Mouse (Mus musculus) WW6 (cell line): ENCODE results near the gene Cfap46.
"Not testable (repeated sequence)": the region's sequence is repeated elsewhere in the genome, so short reads cannot be mapped to it uniquely, and the experiment has no call there.

Source experiments
- DNase-seq: peaks from one replicate; pipeline ENCODE4 v3.0.0-alpha.2; 2013; ENCODE audit warnings: low read depth, low spot score

Cfap46 gene

DNA sequence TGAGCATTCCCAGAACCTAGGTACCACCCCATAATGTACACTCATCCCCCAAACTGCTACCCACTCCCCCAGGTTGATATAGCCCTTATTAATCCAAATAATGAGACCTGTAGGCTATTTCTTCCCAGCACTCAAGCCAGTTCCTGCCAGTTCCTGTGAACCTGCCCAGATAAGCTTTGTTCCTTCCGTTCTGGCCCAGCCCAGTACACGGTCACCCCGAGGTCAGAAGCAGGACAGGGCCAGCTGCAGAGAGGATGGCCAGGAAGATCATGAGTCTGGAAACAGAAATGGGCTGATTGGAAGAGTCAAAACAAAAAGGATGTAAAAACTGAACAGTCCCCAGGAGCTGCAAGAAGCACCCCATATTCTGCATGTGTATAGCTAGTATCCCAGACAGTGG lies 20.3 kb downstream of the Cfap46 start:
- no peak for DNase-seq

DNA sequence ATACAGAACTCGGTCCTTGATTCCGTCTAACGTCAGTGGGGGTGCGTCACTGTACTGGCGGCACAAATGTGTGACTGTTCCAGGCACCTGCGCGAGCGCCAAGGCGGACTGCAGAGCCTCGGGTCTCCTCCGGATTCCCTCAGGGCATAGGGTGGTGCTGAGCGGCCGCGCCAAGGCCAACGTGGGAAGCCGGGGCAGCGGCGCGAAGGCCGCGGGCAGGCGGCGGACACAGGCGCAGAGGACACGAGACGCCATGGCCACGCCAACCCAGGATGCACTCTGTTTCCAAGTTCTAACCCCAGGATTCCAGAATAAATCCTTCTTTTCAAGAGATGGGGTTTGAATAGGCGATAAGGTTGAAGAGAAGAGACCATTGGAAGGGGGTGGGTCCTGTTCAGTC lies 23.7 kb downstream of the Cfap46 start:
- not testable (repeated sequence) for DNase-seq

DNA sequence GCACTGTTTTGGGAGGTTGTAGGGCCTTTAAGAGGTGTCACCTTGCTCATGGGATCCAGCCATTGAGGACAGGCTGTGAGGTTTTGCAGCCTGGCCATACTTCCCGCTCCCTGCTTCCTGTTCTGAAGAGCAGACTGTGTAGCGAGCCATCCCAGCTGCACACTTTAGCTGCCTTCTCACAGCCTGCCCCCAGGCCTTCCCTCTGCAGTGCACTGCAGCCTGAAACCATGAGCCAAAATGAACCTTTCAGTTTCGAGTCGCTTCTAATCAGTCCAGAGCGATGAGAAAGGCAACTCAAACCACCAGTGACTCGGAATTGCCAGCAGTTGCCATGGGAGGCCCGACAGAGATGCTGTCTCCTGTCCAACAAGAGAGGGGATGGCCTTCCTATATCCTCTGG lies 33.9 kb downstream of the Cfap46 start:
- no peak for DNase-seq

DNA sequence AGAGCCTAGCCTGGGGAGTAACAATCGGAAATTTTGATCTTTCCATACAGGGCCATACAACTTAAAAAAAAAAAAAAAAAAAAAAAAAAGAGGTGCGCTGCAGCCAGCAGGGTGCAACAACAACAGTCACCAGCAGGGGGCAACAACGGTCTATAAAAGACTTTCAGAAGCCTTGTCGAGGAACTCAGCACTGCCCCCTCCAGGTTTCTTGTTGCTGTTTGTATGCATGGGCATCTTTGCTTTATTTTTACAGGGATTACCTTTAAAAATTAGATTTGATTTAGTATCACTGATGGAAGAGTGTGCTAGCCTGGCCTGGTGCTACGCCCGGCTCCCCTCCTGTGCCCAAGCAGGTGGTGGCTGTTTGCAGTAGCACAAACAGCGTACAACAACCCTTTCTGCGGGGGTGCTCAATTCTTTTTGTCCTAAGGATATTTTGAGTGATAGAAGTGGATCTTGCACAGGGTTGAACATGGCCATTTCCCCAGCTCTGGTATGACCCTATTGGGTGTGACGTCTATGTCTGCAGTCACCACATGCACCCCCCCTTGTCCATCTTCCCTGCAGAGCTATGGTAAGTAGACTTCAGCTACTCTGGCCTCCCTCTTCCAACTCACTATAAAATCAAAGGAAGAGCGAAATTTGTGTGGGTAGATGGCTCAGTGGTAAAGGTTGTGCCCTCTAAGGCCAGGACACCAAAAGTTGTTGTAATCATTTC lies 35.4 kb downstream of the Cfap46 start:
- DNase-seq: peak; percentile 62

DNA sequence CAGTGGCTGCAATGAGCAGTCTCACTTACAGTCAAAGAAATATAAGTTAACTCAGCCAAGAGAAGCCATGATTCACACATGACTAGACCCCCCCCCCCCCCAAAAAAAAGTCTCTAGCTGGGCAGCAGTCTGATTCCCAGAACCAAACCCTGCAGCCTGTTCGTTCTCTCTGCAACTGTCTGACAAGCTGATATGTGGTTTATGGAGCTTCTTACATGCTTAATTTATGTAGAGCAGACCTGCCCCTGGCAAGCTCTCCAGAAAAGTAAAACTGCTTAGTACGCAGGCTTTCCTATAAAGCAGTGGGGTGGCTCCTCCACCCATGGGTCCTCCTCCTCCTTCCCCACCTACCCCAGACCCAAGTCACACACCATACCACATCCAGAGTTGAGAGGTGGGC lies 50.2 kb downstream of the Cfap46 start:
- no peak for DNase-seq

DNA sequence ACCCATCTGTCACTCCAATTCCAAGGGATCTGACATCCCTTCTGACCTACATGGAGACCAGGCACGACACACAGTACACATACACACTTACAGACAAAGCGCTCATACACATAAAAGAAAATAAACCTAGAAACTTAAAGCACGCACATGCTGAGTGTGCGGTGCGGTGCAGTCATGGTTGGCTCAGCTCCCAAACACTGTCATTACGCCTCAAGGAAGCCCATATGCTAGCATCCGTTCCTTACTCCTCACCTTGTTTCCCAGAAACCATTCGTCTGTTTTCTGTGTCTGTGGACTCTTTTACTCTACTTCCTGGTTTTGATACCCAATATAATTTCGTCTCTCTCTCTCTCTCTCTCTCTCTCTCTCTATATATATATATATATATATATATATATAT lies 58.5 kb downstream of the Cfap46 start:
- DNase-seq: no peak

DNA sequence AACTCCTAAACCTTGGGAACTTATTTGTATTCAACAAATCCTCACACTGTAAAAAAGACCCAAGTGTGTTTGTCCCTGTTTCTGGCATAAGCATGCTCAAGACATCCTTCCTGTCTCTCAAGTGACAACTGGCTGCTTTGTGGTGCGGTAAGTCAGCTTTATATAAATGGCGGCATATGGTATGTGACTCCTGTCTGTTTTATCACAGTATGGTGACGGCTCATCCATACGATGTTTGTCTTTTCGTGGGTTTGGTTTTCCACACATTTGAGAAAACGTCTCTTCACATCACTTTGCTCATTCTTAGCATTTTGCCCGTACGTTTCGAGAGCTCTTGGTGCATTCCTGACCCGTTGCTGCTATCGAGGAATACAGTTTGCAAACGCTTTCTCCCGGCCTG lies 61.0 kb downstream of the Cfap46 start:
- no peak for DNase-seq

DNA sequence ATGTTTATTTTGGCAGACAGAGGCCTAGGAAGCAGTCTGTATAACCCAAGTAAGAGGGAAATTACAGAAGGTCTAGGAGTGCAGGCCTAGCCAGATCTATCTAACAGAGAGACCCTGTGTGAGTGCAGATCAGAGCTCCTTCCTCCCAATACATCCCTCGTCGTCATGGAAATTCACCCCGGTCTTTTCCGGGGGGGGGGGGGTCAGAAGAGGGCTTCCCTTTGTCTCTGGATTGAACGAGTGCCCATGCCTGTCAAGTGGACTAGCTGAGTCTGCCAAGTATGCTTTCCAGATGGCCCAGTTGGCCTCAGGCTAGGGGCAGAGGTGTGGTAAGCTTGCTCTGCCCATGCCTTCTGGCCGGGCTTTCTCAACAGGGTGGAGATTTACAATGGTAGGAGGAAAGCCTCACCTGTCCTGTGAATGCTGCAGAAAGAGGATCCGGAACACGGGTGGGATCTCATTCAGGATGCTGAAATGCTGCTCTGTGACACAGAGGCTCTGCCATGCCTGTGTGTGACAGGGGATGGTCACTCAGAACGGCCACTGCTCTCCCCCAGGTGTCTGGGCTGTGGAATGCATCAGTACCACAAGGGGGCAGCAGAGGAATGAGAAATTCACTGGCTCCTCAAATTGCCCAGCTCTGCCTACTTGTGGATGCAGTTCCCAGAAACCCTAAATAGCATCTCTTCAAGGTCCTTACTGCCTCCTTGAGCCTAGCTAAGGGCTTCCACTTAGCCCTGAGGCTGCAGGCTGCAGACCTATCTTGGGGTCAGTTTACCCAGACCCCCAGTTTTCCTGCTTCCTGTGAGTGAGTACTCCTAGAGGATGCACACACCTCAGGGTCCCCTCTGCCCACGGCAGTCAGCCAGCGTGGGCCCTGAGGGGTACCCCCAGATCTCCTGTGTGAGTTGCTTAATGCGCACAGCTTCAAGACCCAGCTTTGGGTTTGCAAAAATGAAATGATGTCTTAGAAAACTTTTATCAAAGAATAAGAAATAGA lies 67.5 kb downstream of the Cfap46 start:
- peak; percentile 47 for DNase-seq

DNA sequence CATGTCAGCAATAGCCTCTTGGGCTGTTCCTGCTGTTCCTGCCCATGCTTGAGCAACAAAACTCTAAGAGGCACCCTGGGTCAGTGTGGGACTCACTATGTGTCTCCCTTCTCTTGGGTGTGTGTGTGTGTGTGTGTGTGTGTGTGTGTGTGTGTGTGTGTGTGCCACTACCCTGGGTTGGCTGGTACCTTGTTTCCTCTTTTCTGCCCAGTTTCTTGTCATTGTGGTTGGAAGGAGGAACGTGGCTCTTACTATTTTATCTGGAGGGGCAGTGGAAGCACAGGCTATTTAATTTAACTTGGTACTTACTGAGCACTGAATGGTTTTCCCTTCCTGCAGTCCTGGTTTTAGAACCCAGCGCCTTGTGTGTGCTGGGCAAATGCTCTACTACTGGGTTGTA lies 73.3 kb downstream of the Cfap46 start:
- no peak for DNase-seq

DNA sequence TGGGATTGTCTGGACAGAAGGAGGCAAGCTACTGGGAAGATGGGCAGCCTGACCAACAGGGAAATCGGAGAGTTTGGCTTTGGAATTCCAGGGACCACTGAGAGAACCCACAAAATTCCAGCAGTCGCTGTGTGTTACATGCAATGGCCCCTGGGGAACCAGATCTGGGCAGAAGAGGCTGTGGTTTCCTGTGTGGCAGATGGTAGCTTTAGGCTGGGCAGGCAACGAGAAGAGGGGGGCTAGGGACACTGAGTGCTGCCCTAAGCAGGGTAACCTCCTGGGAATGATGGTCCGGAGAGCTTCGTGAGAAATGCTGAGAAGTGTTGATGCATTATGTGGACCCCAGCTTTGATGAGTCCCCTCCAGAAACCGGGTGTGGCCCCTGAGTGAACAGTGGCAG lies 87.8 kb downstream of the Cfap46 start:
- DNase-seq: no peak

DNA sequence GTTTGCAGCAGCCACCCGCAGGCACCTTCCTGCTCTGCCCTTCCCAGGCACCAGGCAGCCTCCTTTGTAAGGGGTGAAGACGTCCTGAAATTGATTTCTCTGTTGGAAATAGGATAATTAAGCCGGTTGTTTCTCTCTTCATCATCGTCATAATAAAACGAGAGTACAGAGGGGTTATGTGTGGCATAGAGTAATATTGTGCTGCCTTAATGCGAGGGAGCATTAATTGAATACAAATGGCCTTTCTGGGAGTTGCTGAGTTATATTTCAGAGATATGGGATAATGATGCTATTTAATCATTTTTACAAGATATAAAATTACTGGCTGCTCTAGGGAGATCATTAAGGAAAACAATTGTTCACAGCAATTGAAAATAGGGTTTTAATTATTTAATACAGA lies 88.3 kb downstream of the Cfap46 start:
- no peak for DNase-seq

DNA sequence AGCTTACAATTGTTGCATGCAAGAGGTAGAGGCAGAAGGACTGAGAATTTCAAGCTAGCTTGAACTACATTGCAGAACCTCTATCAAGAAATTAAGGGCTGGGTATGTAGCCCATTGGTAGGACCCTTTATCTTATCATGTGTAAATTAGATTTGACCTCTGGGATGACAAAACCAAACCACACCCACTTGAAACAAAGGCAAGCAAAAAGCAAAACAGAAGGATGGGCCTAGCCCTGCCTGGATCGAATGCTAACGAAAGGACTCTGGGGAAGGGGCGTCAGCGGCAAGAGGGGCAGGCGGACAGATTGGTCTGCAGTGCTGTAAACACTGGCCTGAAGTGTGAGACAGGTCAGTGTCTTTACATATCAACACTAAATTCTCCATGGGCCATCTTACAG lies 92.3 kb downstream of the Cfap46 start:
- DNase-seq: no peak

DNA sequence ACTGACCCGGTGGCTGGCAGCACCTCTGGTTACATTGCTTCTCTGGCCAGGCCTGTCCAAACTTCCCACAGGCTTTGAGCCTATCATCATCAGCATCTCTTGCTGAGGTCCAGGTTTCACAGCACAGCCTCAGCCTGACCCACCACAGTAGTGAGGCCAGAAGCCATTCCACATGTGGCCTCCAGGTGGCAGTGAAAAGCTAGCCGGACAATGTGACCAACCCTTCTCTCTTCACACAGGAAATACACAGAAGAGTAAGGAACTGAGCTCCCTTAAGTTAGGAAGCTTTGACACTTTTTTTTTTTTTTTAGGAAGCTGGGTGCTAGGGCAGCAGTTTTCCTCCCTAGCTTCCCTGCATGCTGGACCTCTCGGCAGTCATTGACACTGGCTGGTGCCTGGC lies 93.3 kb downstream of the Cfap46 start:
- no peak for DNase-seq

DNA sequence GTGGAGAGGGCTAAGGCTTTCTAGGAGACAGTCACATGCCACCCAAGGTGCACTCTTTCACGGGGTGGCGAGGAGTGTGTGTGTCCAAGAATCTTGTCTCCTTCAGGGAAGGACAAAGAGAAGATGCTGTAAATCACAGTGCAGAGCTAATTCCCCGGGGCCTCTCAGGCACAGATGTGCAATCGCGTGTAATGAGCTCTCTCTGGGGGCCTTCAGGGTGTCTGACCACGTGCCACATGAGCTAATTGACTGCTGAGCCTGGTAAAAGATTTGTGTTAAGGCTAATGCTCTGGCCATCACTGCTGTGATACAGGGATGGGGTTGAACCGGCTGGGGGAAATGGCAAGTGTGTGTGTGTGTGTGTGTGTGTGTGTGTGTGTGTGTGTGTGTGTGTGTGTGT lies 95.7 kb downstream of the Cfap46 start:
- no peak for DNase-seq

DNA sequence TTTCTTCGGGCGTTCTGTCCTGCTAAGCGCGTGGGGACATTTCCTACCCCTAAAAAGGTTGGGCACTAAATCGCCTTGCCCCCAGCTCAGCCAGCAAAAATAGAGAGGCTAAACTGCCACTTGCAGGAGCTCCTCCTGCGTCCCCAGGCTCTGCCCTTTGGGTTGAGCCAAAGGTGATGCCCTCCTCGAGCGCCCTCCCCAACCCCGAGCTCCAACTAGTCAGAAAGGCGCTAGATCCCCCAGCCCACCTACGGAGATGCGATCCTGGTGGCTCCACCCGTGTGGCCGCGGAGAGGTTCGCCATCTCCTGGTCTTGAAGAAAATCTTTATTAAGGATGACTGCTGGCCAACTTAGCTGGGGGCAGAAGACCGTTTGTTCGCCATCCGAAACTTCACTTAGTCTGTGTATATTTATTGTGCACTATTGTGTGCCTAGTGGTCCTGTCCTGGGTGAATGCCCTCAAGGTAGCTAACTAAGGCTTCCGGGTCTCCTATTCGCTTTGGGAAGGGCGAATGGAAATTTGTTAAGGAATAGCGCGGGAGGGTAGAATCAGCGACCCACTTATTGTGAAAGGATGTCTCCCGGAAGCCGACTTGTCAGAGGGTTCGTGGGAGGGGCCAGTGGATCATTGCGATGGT lies 98.3 kb downstream of the Cfap46 start:
- DNase-seq: no peak

DNA sequence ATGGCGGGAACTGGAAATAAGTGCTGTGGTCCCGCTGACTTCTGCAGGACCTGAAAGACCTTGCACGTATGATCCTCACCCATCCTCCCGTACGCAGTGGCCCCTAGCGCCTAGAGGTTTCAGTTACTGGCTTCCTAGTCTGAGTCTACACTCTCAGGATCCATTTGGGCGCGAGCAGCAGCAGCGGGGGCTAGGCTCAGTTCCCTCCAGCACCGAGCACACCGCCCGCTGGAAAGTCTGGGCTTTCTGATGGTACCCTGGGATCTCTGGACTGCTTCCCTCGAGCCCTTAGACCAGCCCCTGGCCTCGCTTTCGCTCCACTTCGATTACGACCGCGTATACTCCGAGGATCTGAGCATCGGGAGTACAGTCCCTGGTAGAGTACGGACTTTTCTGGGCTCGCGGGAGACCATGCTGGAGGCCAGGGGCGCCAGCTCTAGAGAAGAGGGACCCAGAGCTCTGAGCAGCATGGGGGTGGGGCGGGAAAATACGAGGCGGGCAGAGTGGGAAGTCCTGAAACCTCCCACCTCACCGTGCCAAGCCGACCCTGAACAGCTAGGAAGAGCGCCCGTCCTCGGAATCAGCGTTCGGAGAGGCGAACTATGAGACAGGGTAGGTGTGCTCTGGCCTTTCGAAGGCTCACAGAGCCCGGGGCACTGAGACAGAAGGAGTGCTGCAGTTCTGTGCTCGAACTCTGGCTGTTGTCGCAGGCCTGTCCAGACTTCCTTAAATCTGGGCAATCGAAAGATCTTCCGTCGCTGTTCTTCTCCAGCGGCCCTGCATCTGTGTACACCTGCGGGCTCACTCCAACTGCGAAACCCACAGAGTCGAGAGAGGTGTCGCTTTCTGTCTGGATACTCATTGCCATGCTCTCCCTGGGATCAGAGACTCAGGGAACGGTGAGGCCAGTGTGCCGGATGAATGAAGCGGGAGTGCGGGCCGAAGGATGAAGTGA lies 99.1 kb downstream of the Cfap46 start:
- no peak for DNase-seq

DNA sequence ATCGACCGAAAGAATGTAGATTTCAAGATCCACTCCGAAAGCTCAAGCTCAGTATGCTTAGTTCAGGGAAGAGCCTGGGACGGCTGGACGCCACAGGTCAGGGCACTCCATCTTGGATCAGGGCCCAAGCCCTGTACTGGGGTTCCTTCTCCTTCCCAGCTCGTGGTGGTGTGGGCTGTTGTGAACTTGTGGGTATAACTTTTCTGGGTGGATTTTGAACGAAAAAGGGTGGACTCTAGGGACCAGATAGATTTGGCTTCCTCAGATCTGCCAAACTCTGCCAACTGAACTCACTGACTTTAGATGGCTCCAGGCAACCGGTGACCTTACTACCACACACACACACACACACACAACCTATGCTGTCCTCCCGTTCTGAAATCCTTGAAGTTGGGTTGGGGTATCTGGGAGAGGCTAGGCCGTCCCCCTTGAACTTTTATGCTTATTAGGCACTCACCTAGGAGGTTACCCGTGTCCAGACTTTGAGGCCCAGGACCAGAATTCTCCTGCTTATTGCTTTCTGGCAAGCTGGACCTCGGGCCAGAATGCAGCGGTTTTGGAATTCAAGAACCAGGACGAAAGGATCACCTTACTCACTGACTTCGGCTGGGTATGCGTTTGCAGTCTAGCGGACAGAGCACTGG lies 100.4 kb downstream of the Cfap46 start:
- DNase-seq: no peak

DNA sequence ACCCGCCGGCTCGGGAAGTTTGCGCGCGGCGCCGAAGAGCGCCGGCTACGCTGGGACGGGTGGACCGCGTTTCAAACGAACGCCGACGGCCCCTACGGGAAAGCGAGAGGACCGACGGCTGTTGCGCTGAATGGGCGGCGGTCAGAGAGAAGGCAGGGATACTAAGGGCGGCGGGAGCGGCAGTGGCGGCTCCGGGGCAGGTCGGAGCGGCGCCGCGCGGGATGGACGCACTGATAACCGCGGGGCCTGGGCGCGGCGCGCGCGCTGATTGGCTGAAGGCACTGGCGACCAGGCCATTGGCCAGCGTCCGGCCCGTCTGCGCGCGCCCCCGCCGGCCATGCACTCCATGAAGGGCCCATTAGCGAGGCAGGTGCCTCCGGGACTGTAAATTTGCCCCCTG lies 101.0 kb downstream of the Cfap46 start, which contains the start of gene Nkx6-2:
TSS of gene Nkx6-2 (minus strand) at position 203 of the 400 bp plus-strand sequence.
- no peak for DNase-seq

DNA sequence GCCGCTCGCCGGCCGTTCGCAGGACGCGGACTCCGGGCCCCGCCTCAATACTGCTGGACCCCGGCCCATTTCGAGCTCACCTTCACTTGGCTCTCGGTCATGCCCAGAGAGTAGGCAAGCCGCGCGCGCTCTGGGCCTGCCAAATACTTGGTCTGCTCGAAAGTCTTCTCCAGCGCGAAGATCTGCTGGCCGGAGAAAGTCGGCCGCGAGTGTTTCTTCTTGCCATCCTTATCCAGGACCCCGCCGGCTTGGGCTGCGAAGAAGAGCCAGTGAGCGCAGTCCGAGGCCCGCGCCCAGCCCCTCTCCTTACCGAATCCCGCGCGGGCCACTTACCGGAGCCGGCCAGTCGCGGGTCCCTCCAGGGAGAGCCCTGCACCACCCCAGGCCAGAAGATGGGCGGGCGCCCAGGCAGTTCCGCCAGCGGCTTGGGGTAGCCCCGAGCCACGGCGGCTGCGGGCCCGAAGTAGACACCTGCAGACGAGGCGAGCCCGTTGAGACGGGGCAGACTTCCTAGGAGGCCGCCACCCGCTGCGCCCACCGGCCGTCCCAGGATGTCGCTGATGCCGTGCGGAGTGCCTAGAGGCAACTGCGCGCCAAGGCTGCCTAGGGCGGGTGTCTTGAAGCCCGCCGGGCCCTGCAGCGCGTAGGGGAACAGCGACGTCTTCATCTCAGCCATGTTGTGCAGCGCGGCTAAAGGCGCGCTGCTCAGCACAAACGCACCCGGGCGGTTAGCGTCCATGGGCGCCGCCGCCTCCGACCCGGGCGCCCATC lies 101.6 kb downstream of the Cfap46 start:
- DNase-seq: no peak
